Mouse (Mus musculus): ENCODE results near the gene Rdh5.

DNA sequence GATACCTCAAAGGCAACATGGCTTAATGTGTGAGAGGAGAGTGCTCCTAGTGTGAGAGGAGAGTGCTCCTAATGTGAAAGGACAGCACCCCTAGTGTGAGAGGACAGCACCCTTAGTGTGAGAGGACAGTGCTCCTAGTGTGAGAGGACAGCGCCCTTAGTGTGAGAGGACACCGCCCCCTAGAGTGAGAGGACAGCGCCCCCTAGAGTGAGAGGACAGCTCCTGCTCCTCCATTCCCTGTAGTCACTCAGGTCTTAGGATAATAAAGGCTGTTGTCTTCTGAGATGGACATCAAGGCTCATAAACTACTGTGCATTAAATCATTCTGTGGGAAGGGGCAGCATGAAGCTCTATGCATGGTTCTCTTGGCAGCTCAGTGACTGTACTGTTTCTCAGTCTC, 23.0 kb upstream of the Rdh5 start:
- TF ChIP-seq POLR2A (IDR thresholded peaks at IDR 0.05; ENCODE audit: control insufficient read depth, extremely low read depth, insufficient read depth, low read length, poor library complexity): no peak
- TF ChIP-seq CTCF (IDR thresholded peaks at IDR 0.05; ENCODE audit: borderline replicate concordance, control insufficient read depth, extremely low read depth, insufficient read depth, low read length, poor library complexity): peak; percentile 35; the same call in 1 of the 2 replicates

Data from thymus, adult 2 months (tissue).